Mouse (Mus musculus): ENCODE measurements around the gene Sdk2. TPM values are rescaled to one million over a fixed set of nuclear protein-coding genes. Genes with fewer than 3 reads are reported as not detected.
A peak's percentile ranks its signal among the peaks of the same experiment; 100 is the strongest.

Gene Sdk2
- polyA plus RNA-seq, 1 experiment from 2014 or later: 1.4 TPM

DNA sequence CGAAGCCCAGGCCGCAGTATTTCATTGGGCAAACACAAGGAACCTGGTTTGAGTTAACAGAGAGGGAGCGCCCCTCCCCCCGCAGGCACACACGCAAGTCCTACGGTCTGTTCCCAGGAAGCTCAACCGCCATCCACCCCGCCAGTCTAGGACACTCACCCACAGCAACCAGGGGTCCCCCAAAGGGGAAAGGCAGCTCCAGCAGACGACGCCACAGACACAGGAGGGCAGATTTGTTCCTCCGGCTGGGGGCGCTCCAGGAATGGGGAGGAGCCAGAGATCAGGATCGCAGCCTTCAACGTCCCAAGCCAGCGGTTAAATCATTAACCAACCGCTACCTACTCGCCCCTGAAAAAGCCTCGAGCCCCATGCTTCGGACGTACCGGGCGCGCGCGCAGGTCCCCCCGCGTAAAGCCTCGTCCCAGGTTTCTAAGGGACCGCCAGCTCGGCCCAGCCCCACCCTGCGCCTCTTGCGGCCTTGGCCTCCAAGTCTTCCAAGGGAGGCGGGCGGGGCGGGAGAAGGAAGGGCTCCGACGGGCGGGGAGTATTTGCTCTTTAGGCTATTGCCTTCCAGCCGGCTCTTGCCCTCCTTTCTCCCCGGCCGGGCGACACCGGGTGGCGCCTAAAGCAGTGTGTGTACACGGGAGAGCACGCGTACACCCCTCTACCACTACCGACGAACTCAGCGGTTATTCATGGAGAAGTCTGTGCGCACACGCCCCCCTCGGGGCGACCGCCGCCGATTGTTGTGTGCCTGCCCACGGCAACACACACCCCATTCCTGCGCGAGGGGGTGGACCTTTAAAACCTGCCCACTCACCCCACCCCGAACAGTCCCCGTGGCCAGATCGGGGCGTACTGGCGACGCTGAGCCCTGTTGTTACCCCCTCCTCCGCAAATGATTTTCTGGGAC is 316.0 kb downstream of the Sdk2 start:
- Histone ChIP-seq H3K27ac (peak overlapping the region; percentile 92), H3K36me3 (no peaks in the 10 kb centered on the region), H3K4me3 (peak overlapping the region; percentile 83), H3K4me1 (replicated peaks) (peaks cover 47% of the 10 kb centered on the region), H3K27me3 (no peaks in the 10 kb centered on the region), H3K9ac (peak overlapping the region; percentile 82), H3K9me3 (replicated peaks) (no peaks in the 10 kb centered on the region), H3K4me2 (peak overlapping the region; percentile 95)
- under 1% methylated on average over 67 of the region's 67 CpGs for WGBS
- ATAC-seq (replicated peaks; ENCODE audit: insufficient number of reproducible peaks, insufficient read depth, low FRiP score, low read depth): peak; percentile 43

GRCm38 (mm10) chr11:113749749-113750351 is 317.0 kb downstream of the Sdk2 start:
- peak overlapping the region; percentile 92 for H3K27ac ChIP-seq
- no peak for ATAC-seq (replicated peaks; ENCODE audit: insufficient number of reproducible peaks, insufficient read depth, low FRiP score, low read depth)
- H3K9ac ChIP-seq: peak overlapping the region; percentile 82
- H3K9me3 ChIP-seq (replicated peaks): no peaks in the 10 kb centered on the region
- 11% methylated on average over 9 of the region's 9 CpGs for WGBS
- H3K36me3 ChIP-seq: no peaks in the 10 kb centered on the region
- peak overlapping the region; percentile 83 for H3K4me3 ChIP-seq
- peak overlapping the region; percentile 95 for H3K4me2 ChIP-seq
- H3K27me3 ChIP-seq: no peaks in the 10 kb centered on the region
- peaks cover 55% of the 10 kb centered on the region for H3K4me1 ChIP-seq (replicated peaks)

DNA sequence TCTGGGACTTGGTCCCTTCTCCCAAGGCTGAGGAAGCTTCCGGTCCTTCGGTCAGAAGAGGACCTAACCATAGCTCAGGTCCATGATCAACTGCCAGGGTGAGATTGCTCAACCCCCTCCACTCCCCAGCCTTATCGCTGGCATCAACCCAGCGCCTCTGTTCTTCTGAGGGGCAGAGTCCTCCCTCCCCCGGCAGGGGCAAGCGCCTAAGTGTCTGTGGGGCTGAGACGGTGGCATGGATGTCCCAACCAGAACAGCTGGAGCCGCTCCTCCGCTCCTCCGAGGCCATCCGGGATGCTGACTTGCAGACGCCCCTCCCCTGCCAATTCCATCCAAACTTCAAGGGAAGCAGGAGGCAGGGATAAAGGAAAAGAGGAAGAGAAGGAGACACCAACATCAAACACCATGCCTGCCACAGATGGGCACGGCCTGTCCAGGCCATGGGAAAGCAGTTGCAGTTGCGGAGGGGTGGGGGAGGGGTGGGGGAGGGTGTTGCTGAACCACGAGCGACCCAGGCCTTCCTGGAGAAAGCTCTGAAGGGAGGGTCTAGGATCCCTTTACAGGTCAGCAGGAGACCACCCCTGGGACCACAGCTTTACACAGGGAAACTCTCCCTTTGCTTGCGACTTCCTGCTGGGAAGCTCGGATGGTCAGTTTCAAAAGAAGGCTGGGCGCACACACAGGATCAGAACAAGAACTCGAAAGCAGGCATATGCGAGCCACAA is 317.9 kb downstream of the Sdk2 start:
- ATAC-seq (replicated peaks; ENCODE audit: insufficient number of reproducible peaks, insufficient read depth, low FRiP score, low read depth): no peak
- Histone ChIP-seq H3K36me3 (no peaks in the 10 kb centered on the region), H3K27ac (peak overlapping the region; percentile 92), H3K4me3 (peak overlapping the region; percentile 83), H3K27me3 (no peaks in the 10 kb centered on the region), H3K4me1 (replicated peaks) (peaks cover 55% of the 10 kb centered on the region), H3K9ac (peak overlapping the region; percentile 82), H3K9me3 (replicated peaks) (no peaks in the 10 kb centered on the region), H3K4me2 (peak overlapping the region; percentile 95)
- 16% methylated on average over 21 of the region's 21 CpGs for WGBS

- Histone ChIP-seq H3K9me3 (replicated peaks) (no peaks in the 10 kb centered on the region), H3K36me3 (peaks cover 8% of the 10 kb centered on the region), H3K9ac (no peak overlapping the region), H3K27me3 (no peaks in the 10 kb centered on the region), H3K4me3 (peak overlapping the region; percentile 7; the same call in 1 of the 2 replicates), H3K4me1 (replicated peaks) (peaks cover 55% of the 10 kb centered on the region), H3K4me2 (peak overlapping the region; percentile 95), H3K27ac (peak overlapping the region; percentile 92)
- WGBS: 74% methylated on average over 11 of the region's 11 CpGs
- no peak for ATAC-seq (replicated peaks; ENCODE audit: insufficient number of reproducible peaks, insufficient read depth, low FRiP score, low read depth)
These were observed 319.0 kb downstream of the Sdk2 start for GRCm38 (mm10) chr11:113747725-113748380.

DNA sequence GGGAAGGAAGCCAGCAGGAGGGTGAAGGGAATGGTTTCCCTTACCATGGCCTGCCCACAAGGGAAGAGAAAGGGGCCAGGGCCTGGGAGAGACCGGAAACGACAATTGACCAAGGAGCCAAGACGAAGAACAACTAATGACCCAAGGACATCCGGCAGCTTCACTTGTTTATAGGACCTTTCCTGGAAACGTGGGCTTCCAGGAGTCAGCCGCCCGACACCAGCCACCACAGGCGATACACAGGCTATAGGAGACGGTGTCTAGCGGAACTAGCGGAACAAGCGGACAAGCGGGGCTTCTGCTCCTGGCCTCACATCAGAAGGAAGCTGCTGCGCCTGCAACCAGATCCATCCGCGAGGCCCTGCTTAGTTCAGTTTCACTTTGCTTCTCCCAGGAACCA is 319.8 kb downstream of the Sdk2 start:
- no peaks in the 10 kb centered on the region for H3K9me3 ChIP-seq (replicated peaks)
- 50% methylated on average over 16 of the region's 16 CpGs for WGBS

GRCm38 (mm10) chr11:113745961-113746360 is 320.9 kb downstream of the Sdk2 start:
- no peak overlapping the region for H3K9ac ChIP-seq
- no peak overlapping the region for H3K27ac ChIP-seq
- H3K4me2 ChIP-seq: no peak overlapping the region
- no peak overlapping the region for H3K4me3 ChIP-seq
- H3K9me3 ChIP-seq (replicated peaks): no peaks in the 10 kb centered on the region
- H3K4me1 ChIP-seq (replicated peaks): peaks cover 50% of the 10 kb centered on the region
- no peak for ATAC-seq (replicated peaks; ENCODE audit: insufficient number of reproducible peaks, insufficient read depth, low FRiP score, low read depth)
- peaks cover 10% of the 10 kb centered on the region for H3K36me3 ChIP-seq
- no peaks in the 10 kb centered on the region for H3K27me3 ChIP-seq
- 64% methylated on average over 4 of the region's 4 CpGs for WGBS

More for the DNA sequence above, 319.8 kb downstream of the Sdk2 start:
- H3K27me3 ChIP-seq: no peaks in the 10 kb centered on the region
- H3K4me3 ChIP-seq: peak overlapping the region; percentile 7; the same call in 1 of the 2 replicates
- peaks cover 10% of the 10 kb centered on the region for H3K36me3 ChIP-seq
- peaks cover 50% of the 10 kb centered on the region for H3K4me1 ChIP-seq (replicated peaks)
- H3K27ac ChIP-seq: peak overlapping the region; percentile 62
- H3K9ac ChIP-seq: no peak overlapping the region
- H3K4me2 ChIP-seq: peak overlapping the region; percentile 95
- no peak for ATAC-seq (replicated peaks; ENCODE audit: insufficient number of reproducible peaks, insufficient read depth, low FRiP score, low read depth)

DNA sequence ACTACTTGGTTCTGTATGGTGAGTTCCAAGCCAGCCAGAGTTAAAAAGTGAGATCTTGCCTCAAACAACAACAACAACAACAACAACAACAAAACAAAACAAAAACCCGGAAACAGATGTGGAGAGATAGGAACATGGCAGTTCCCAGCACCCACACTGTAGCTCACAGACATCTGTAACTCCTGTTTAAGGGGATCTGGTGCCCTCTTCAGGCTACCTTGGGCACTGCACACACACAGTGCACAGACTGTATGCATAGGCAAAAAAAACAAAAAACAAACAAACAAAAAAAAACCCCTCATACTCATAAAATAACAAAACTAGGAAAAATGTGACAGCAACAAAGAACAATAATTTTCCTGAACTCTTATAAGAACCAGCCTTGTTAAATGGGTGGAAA is 323.8 kb downstream of the Sdk2 start:
- no peak overlapping the region for H3K9ac ChIP-seq
- WGBS: 90% methylated on average over 1 of the region's 1 CpGs
- H3K27me3 ChIP-seq: no peaks in the 10 kb centered on the region
- ATAC-seq (replicated peaks; ENCODE audit: insufficient number of reproducible peaks, insufficient read depth, low FRiP score, low read depth): no peak
- peaks cover 48% of the 10 kb centered on the region for H3K4me1 ChIP-seq (replicated peaks)
- no peaks in the 10 kb centered on the region for H3K9me3 ChIP-seq (replicated peaks)
- H3K36me3 ChIP-seq: peaks cover 10% of the 10 kb centered on the region
- no peak overlapping the region for H3K27ac ChIP-seq
- no peak overlapping the region for H3K4me2 ChIP-seq
- no peak overlapping the region for H3K4me3 ChIP-seq

GRCm38 (mm10) chr11:113740100-113740499 is 326.7 kb downstream of the Sdk2 start:
- WGBS: 29% methylated on average over 7 of the region's 7 CpGs
- ATAC-seq (replicated peaks; ENCODE audit: insufficient number of reproducible peaks, insufficient read depth, low FRiP score, low read depth): no peak
- H3K27me3 ChIP-seq: no peaks in the 10 kb centered on the region
- H3K4me1 ChIP-seq (replicated peaks): peaks cover 42% of the 10 kb centered on the region
- H3K9me3 ChIP-seq (replicated peaks): no peaks in the 10 kb centered on the region
- H3K36me3 ChIP-seq: peaks cover 10% of the 10 kb centered on the region
- no peak overlapping the region for H3K4me2 ChIP-seq
- H3K9ac ChIP-seq: no peak overlapping the region
- H3K4me3 ChIP-seq: no peak overlapping the region
- H3K27ac ChIP-seq: peak overlapping the region; percentile 10; the same call in 1 of the 2 replicates

- no peak overlapping the region for H3K4me2 ChIP-seq
- no peaks in the 10 kb centered on the region for H3K27me3 ChIP-seq
- H3K9me3 ChIP-seq (replicated peaks): no peaks in the 10 kb centered on the region
- 57% methylated on average over 8 of the region's 8 CpGs for WGBS
- H3K4me1 ChIP-seq (replicated peaks): peaks cover 49% of the 10 kb centered on the region
- no peak overlapping the region for H3K27ac ChIP-seq
- H3K36me3 ChIP-seq: peaks cover 10% of the 10 kb centered on the region
- ATAC-seq (replicated peaks; ENCODE audit: insufficient number of reproducible peaks, insufficient read depth, low FRiP score, low read depth): no peak; the same call in 1 of the 2 replicates
- no peak overlapping the region for H3K9ac ChIP-seq
- H3K4me3 ChIP-seq: no peak overlapping the region
These were observed 327.6 kb downstream of the Sdk2 start for GRCm38 (mm10) chr11:113739213-113739612.

DNA sequence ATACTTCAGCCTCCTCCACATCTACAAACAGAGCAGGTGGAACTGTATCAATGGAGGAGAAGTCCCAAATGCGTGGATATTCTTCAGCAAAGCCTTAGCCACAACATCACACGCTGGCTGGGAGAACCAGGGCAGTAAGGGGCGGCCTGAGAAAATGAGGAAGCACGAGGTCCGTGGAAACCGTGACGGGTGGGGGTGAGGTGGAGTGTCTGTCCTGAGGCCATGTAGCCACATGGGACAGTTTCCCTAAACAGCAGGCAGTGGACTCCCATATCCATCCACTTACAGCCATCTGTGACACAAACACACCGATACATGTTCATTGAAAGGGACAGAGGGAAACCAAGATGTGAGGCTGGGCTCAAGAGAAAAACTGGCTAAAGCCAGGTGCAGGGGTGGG is 328.9 kb downstream of the Sdk2 start:
- Histone ChIP-seq H3K27ac (no peak overlapping the region), H3K4me3 (no peak overlapping the region), H3K9me3 (replicated peaks) (no peaks in the 10 kb centered on the region), H3K27me3 (no peaks in the 10 kb centered on the region), H3K36me3 (peaks cover 3% of the 10 kb centered on the region), H3K4me1 (replicated peaks) (peaks cover 62% of the 10 kb centered on the region), H3K9ac (no peak overlapping the region), H3K4me2 (no peak overlapping the region)
- 85% methylated on average over 8 of the region's 8 CpGs for WGBS
- ATAC-seq (replicated peaks; ENCODE audit: insufficient number of reproducible peaks, insufficient read depth, low FRiP score, low read depth): no peak

DNA sequence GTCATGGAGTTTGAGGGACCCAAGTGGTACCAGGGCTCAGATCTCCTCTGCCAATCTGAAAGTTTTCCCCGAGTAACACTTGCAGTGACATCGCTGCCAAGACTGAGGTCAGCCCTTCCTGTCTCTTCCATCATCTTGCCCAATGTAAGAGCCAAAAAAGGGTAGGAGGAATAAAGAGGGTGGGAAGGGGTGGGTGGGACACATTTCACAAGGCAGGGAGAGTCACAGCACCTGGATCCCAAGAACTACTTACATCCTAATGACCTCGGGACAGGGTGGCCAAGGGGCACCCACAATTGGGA is 329.3 kb downstream of the Sdk2 start:
- no peak overlapping the region for H3K27ac ChIP-seq
- H3K4me3 ChIP-seq: no peak overlapping the region
- no peak overlapping the region for H3K9ac ChIP-seq
- WGBS: 61% methylated on average over 3 of the region's 3 CpGs
- no peaks in the 10 kb centered on the region for H3K9me3 ChIP-seq (replicated peaks)
- H3K4me1 ChIP-seq (replicated peaks): peaks cover 65% of the 10 kb centered on the region
- H3K27me3 ChIP-seq: no peaks in the 10 kb centered on the region
- ATAC-seq (replicated peaks; ENCODE audit: insufficient number of reproducible peaks, insufficient read depth, low FRiP score, low read depth): no peak
- H3K36me3 ChIP-seq: no peaks in the 10 kb centered on the region
- no peak overlapping the region for H3K4me2 ChIP-seq

Measured in heart, embryonic 15.5 days (tissue).